ENCODE assay signal across 8 mouse cellular contexts in genomic region chr1:127409512-127409911, GRCm38 (mm10).
DNase-seq lines count a peak whose midpoint lies in the region; ATAC-seq and TF ChIP-seq lines count a peak whose summit lies in the region.

No protein-coding gene starts in this region.

- no peak overlapping the region for H3K27ac ChIP-seq in kidney, postnatal 0 days
- peak overlapping the region; percentile 35; the same call in 1 of the 2 replicates for H3K27ac ChIP-seq in midbrain, embryonic 13.5 days

- H3K9ac ChIP-seq in kidney, postnatal 0 days (ENCODE audit: low read depth, low read length), result no peak overlapping the region
- H3K9ac ChIP-seq in midbrain, embryonic 13.5 days (replicated peaks), result no peak overlapping the region

- peak; percentile 78 for ATAC-seq in CD4-positive, CD25-positive, alpha-beta regulatory T cell, adult 4 months
- ATAC-seq in kidney, postnatal 0 days (replicated peaks; ENCODE audit: low FRiP score, low read depth), result peak; percentile 53
- peak; percentile 31; the same call in 1 of the 2 replicates for ATAC-seq in midbrain, embryonic 13.5 days
- ATAC-seq in monocyte, adult 5-6 weeks (replicated peaks; ENCODE audit: insufficient number of reproducible peaks, low FRiP score, low TSS enrichment, poor library complexity, severe bottlenecking), result no peak

- H3K4me2 ChIP-seq in kidney, postnatal 0 days (ENCODE audit: low read length), result no peak overlapping the region
- no peak overlapping the region for H3K4me2 ChIP-seq in midbrain, embryonic 13.5 days (replicated peaks)

- DNase-seq in R1 (ENCODE audit: low read depth, low spot score), result peak; percentile 54
- DNase-seq in heart, adult 9 months (ENCODE audit: low spot score in 2 of 2), result peak; percentile 19 to 29
- no peak for DNase-seq in kidney, postnatal 0 days (ENCODE audit: low spot score)
- no peak for DNase-seq in cerebellum, postnatal 4 days (ENCODE audit: low spot score in 2 of 2)
- DNase-seq in urinary bladder, adult 2 months (ENCODE audit: low spot score), result no peak

- peaks cover 6% of the 10 kb centered on the region; the same call in 1 of the 2 replicates for H3K36me3 ChIP-seq in kidney, postnatal 0 days (ENCODE audit: insufficient read depth, low read length)
- H3K36me3 ChIP-seq in midbrain, embryonic 13.5 days, result peaks cover 9% of the 10 kb centered on the region

- no peaks in the 10 kb centered on the region for H3K4me1 ChIP-seq in kidney, postnatal 0 days (replicated peaks; ENCODE audit: insufficient read depth, low read length)
- peaks cover 10% of the 10 kb centered on the region; the same call in 1 of the 2 replicates for H3K4me1 ChIP-seq in midbrain, embryonic 13.5 days (replicated peaks)

- H3K4me3 ChIP-seq in kidney, postnatal 0 days (replicated peaks; ENCODE audit: low read depth, low read length), result no peak overlapping the region
- no peak overlapping the region for H3K4me3 ChIP-seq in midbrain, embryonic 13.5 days (replicated peaks)

- WGBS in kidney, postnatal 0 days, result 43% methylated on average over 5 of the region's 5 CpGs
- WGBS in midbrain, embryonic 13.5 days, result 33% methylated on average over 5 of the region's 5 CpGs

- no peaks in the 10 kb centered on the region for H3K27me3 ChIP-seq in kidney, postnatal 0 days (ENCODE audit: insufficient read depth, low read length)
- no peaks in the 10 kb centered on the region for H3K27me3 ChIP-seq in midbrain, embryonic 13.5 days

- no peaks in the 10 kb centered on the region for H3K9me3 ChIP-seq in kidney, postnatal 0 days (replicated peaks; ENCODE audit: low read length)
- H3K9me3 ChIP-seq in midbrain, embryonic 13.5 days, result no peaks in the 10 kb centered on the region

- peak; percentile 75 for TF ChIP-seq CTCF in kidney, postnatal 0 days (IDR thresholded peaks at IDR 0.05; ENCODE audit: low read depth)

Comparison
In these comparisons a context has a peak if more than half of its experiments do, and no peak if none do; other contexts are left out.
1. DNase-seq: peak in R1 (single experiment) and heart, adult 9 months (2 of 2); none in kidney, postnatal 0 days (single experiment), cerebellum, postnatal 4 days (0 of 2) and urinary bladder, adult 2 months (single experiment).